Mouse (Mus musculus) fat pad, adult 2 months (tissue): ENCODE data around the gene Cadm4.
"Not testable (repeated sequence)": the region's sequence is repeated elsewhere in the genome, so short reads cannot be mapped to it uniquely, and the experiment has no call there.

Experiments
- DNase-seq: peaks from one replicate; pipeline ENCODE4 v3.0.0-alpha.2; 2011; ENCODE audit warnings: low read depth, low spot score; ENCODE audit errors: extremely low read depth

The Cadm4 gene

DNA sequence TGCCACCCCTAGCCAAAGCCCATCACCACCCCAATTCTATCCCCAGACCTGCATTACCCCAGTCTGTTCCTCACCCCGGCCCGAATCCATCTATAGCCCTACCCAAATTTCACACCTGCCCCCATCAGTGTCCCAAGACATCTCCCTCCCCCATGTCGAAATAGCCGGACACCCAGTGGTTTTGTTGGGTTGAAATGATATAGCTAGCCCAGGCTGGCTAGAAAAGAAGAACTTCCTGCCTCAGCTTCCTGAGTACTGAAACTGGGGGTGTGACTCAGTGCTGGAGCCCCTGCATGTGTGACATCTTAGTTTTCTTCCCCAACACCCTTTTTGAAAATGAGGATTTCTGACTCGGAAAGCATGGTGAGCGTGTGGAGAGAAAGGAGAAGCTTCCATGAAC is 15.0 kb upstream of the Cadm4 start:
- DNase-seq: no peak

DNA sequence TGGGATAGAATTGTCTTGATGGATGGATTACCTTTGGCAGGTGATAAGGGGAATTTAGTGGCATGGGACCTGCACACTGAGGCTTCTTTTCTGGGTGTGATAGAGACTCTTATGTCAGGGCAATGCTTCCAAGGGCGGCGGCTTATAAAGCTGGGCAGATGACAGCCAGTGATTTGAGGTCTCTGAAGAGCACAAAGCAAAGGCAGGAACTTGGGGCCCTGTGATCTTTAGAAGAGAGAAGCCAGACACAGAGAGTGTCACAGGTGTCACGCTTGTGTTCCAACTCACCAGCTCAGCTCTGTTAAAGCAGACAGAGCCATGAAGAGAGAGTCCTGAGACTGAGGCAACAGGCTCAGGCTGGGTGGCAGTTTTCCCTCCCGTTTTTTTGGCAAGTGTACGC is 13.9 kb upstream of the Cadm4 start:
- DNase-seq: no peak

DNA sequence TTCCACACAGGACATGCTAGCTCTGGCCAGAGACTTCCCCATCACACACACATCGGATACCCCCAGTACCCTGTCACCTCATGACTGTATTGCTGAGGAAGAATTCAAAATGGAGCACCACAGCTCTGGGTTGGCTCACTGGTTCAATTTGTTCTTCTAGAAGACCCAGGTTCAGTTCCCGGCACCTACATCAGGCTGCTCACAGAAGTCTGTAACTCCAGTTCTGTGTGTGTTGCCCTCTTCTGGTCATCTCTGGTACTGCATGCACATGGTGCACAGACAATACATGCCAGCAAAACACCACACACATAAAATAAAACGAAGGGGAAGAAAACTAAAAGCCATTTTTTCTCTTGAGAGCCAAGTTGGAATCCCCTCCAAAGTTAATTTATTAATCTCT is 12.7 kb upstream of the Cadm4 start:
- no peak for DNase-seq

DNA sequence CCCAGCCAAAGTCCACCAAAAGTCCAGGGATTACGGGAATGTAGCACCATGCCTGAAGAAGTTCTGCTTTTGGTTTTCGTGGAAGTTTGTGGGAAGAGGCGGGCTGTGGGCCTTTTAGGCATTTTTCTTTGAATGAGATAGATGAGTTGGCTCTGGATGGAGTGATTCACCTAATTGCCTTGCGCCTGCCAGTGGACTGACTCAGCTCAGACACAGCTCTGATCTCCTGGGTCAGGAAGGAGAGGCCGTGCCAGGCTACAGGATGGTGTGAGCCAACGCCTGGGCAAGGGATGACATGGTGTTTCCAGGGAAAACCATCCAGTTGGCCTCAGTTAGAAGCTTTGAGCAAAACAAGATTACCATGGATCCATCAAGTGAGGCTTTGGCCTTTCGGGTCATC is 11.5 kb upstream of the Cadm4 start:
- no peak for DNase-seq

DNA sequence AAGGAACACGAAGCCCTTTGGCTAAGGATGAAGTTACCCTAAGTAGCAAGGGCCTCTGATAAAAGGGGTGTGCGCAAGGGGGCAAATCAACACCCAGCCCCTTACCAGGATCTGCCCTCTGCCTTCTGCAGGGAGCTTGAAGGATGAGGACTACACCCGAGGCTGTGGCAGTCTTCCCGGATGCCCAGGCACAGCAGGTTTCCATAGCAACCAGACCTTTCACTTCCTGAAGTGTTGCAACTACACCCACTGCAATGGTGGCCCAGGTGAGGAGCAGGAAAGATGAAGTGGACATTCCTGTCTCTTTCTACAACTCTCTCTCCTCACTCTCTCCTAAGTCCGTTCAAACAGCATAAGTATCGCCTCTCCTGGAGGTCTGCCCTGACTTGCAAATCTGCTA is 9.4 kb upstream of the Cadm4 start:
- no peak for DNase-seq

DNA sequence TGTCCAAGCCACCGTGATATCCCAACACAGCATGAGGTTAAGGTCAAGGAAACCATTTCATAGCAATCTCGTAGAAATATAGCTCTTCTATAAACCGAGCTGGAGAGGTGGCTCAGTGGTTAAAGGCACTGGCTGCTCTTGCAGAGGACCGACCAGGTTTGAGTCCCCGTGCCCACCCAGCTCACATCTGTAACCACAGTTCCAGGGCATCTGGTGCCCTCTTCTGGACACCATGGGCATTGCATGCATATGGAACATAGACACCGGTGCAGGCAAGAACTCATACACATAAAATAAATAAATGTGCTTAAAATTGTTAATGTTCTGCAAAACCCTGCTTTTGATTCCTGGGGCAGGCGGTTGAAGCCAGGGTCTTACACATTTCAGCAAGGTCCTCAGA is 8.9 kb upstream of the Cadm4 start:
- DNase-seq: no peak

DNA sequence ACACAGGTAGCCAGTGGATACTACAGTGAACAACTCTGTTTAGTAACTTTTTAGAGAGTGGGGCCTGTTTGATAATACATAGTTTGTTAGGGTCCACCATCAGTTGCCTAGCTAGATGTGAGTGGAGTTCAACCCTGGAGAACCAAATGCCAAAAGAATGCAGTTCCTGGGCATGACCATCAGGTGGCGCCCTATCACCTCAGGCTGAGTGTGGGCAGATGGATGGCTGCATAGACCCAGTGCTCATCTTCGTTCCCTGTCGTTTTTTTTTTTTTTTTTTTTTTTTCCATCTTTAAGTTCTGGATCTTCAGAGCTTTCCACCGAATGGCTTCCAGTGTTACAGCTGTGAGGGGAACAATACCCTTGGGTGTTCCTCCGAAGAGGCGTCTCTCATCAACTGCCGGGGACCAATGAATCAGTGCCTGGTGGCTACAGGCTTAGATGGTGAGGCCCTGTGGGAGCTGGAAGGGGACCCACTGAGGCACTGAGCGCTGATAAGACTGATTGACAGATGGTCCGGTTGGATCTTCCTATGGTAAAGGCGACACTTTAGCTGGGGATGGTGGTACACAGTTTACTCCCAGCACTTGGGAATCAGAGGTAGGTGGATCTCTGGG is 7.8 kb upstream of the Cadm4 start:
- DNase-seq: no peak

DNA sequence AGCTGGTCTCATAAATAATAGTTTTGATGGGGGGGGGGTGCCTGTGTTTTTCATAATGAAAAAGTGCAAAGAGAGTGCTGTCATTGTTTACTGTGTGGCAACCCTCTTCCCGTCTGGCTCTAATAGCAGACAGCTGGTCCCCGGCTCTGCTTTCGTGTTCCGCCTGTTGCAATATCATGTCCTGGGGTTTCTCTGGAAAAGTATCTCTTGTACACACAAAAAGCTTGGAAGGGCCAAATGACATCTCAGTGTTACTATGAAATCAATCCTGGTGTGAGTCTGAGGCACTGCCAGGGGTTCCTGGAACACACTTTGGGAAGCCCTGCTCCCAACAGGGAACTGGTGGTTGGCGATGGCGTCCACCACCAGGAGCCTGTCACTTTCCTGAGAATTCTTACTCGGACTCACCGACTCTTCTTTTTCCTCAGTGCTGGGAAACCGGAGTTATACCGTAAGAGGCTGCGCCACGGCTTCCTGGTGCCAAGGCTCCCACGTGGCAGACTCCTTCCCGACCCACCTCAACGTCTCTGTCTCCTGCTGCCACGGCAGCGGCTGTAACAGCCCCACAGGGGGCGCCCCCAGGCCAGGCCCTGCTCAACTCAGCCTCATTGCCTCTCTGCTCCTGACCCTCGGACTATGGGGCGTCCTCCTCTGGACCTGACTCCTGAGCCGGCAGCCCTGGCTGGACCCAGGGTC is 6.9 kb upstream of the Cadm4 start:
- no peak for DNase-seq

DNA sequence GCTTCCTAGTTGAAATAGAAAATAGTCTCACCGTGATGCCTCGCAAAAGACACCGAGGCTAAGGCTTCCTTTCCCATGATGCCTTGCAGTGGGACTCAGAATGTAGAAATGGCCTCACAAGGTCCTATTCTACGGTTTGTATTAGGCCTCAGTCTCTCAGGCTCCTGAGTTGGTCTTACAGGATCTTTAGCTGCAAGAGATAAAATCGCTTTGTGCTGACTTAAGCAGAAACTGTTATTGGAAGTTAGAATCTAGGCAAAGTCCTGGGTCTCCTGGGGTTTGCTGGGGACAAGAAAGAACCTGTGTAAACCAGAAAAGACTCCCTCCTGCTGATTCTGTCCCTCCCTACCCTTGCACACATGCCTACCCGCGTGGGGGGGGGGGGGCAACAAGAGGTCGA is 5.5 kb upstream of the Cadm4 start:
- no peak for DNase-seq

DNA sequence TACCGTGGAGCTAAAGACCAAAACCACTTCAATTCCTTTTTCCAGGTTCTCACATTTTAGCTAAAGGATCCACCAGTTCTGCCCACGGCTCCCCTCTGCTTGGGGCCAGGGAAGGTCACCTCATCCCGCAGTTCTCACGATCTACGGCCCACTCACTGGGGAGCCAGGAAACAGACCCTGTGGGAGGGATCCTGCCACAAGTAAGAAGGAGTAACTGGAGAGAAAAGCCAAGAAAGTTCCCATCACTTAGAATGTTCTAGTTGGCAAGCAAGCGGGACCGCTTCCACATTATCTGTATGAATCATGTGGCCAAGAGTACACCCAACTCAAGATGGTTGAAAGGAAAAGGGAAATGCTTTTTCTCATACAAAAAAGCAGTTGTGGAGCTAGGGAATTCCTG is 5.0 kb upstream of the Cadm4 start:
- DNase-seq: no peak

DNA sequence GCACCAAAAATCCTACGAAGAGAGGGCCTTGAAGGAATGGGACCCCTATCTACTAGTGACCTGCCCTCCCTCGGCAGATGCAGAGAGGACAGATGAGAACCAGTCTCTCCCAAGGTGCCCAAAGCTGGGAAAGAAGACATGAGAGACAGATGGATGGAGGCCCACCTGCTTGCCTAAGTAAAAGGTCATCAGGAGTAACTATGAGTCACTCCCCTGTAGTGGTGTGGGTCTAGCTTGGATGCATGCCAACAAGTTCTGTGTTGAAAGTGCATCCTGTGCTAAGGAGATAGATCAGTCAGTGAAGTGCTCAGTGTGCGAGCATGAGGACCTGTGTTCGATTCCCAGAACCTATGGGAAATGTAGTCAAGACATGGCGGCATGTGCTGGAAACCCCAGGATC is 2.9 kb upstream of the Cadm4 start:
- no peak for DNase-seq

DNA sequence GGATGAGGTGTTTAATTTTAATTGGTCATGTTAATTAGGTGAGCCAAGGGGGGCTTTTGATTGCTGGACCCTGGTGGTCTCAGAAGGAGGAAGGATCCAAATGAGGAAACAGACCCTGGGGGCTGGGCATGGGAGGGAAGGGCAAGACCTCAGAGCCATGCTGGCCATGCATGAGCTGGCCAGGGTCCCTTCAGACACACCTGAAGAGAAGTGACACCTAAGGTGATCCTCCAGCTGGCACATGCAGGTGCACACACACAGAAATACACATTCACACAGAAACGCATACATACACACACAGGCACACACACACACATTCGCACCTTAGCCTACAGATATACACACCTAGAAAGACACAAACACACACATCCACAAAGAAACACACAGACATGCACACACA is 2.1 kb upstream of the Cadm4 start:
- no peak for DNase-seq

DNA sequence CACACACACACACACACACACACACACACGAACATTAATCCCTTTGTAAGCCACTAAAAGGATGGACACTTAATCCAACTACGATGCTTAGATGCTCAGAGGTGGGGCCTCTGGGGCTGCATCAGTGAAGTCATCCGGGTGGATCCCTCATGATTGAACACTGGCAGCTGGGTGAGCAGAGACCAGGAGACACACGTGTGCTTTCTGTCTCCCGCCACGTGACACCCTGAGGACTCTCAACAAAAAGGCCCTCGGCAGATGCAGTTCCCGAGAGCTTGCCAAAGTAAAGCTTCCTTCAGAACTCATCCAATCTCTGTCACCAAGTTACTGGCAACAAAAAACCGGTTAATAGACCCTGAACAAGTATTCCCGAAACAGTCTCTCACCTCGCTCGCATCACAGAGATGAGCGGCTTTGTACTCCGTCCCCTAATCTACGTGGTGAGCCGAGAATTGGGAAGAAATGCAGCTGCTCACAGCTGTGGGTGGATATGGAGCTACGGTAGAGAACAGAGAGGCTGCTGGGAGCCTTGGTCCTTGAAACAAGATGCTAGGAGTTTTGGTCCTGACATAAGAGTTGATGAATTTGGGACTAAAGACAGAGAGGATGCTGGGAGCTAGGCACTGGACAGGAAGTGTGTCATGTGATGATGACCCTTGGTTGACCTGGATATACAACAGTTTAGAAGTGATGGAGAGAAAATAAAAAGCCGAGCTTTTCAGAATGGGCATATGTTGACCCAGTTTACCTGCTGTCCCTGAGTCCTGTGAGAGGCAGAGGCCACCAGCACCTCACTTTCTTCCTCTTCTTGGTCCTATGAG is 1.5 kb upstream of the Cadm4 start:
- no peak for DNase-seq

DNA sequence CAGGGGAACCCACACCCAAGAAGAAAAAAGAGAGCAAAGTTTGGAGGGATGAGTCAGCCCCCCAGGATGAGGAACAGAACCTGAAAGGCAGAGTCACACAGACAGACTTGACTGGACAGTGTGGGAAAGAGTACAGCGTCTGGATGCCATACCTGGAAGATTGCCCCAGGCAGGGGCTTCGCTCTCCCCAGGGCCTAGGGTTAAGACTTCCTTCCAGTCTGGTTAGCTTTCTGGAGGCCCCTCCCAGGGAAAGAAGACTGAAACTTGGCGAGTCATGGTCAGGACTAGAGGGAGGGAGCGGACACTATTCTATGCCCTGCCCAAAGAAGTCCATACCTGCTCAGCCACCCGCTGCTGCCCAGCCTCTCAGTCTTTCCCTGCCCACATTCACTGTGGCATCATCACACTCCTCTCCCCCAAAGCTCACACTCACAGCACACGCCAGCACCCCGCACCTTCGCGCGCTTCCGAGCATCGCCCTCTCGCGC is 793 bp upstream of the Cadm4 start:
- no peak for DNase-seq

DNA sequence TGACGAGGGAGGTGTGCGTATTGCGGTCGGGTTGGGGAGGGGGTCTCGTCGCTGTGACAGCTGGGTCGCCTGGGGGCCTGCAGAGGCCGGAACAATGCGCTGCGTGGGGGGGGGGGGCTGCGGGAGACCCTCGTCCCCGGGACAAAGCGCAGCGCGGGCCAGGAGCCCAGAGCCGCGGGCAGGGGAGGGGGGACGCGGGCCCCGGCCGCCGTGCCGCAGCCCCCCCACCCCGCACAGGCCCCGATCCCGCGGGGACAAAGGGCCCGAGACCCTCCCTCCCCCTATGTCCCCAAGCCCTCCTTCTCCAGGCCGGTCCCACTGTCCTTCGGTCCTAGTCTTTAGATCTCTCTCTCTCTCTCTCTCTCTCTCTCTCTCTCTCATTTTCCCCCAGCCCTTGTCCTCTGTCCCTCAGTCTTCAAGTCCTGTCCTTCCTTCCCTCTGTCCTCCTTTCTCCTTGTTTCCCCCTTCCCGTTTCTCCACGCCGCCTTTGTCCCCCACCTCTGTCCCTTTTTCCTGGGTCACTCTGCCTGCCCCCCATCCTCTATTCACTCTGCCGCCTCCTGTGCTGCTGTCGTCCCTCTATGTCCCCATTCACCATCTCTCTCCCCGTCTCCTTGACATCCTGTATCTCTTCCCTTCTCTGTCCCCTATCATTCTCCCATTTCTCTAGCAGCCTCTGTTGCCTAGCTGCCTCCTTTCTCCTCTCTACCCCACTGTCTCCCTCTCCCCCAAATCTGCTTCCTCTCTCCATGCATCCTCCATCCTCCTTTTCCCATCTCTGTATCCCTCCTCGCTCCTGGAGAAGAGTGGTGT is 591 bp downstream of the Cadm4 start:
- DNase-seq: no peak

DNA sequence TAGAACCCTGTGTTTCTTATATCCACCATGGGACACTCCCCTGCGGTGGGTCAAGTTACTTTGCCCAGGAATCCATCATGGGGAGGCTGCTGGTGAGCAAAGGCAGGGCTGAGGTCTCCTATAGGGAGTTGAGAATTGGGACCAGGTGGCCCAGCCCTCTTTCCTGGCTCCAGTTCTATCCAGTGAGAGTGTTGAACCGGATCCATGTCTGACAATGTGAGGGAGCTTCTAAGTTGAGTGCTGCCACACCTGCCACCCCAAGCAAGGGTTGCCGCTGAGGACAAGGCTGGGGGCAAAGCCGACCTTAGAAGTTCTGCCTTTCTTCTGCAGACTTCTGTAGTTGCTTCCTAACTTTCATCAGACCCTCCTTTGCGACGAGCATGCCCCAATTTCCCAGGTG is 1.5 kb downstream of the Cadm4 start:
- DNase-seq: not testable (repeated sequence)

DNA sequence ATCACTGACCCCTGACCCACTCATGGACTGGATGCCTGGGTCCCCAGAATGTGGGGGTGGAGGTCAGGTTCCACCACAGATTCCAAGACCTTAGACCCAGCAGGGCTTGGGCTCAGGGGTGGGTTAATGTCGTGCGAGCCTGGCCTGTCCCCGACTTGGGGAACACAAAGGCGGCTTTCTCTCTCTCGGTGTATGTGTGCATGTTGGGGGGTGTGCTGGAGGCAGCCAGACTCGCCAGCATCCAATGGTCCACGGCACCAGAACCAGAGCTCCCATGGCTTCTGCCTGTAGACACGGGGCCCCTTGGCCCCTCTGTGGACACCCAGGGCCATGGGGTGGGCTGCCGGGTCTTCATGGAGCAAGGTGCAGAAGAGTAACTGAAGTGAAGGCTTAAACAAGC is 3.7 kb downstream of the Cadm4 start:
- DNase-seq: no peak

DNA sequence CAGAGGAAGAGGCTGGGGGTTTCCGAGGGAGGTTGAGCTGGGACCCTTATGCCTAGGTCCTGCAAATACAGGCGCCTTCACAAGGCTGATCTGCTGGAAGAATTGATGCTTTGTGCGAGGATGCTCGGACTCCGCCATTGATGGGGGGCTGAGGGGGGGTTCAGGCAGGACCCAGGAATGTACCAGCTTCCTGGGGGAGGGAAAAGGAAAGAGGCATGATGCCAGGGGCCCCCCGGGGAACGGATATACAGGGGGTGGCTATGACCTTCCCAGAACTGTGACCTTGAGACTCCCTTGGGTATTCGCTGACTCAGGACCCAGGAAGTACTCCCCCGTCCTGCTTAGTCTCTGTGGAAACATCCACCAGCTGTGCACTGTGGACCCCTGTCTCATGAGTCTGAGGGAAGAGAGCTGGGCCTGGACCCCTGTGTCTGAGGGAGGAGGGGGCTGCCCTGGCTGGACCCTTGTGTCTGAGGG is 4.9 kb downstream of the Cadm4 start:
- DNase-seq: no peak

DNA sequence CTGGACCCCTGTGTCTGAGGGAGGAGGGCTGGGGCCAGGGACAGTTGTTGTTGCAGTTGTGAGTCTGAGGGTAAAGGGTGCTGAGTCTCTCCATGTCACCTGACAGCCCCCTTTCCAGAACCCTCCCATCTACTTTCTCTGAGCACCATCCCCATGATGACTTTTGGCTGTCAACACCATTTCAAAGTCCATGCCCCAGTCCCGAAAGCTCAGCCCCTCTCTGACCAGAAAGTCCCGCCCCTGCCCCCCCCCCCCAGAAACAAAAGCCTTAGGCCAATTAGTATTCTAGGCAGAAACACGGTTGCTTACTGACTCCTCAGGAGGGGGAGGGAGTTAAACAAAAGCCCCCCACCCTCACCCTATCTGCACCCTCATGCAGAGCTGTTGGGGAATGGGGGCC is 5.6 kb downstream of the Cadm4 start:
- no peak for DNase-seq

DNA sequence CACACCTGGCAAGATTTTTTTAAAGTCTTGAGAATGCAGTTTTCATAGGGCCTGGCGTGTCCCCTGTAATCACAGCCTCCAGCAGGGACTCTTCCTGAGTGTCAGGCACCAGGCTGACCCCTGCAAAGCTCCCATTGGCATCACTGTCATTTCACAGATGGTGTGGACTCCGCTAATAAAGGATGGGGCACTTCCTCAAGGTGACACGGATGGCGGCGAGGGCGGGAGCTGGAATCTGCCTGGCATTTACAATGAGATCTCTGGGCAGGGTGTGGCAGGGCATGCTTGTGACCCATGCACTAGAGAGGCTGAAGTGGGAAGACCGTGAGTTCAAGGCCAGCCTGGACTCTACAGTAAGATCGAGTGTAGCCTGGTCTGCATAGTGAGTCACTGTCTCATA is 6.5 kb downstream of the Cadm4 start:
- no peak for DNase-seq
